Comparison of ENCODE assay signal across 8 mouse cellular contexts in genomic region chr7:63908496-63909285, GRCm38 (mm10). TPM values are rescaled to one million over a fixed set of nuclear protein-coding genes. Genes with fewer than 3 reads are reported as not detected.
DNase-seq lines count a peak whose midpoint lies in the region; ATAC-seq and TF ChIP-seq lines count a peak whose summit lies in the region.

No protein-coding gene starts in this region.

- TF ChIP-seq CTCF in MEL (IDR thresholded peaks at IDR 0.05 in 2 of 3, conservative IDR thresholded peaks at IDR 0.05 in 1 of 3; ENCODE audit: control insufficient read depth in 1 of 3, insufficient read depth in 1 of 3, low read depth in 2 of 3, low read length in 3 of 3, poor library complexity in 1 of 3, severe bottlenecking in 1 of 3), result 0 out of 6 replicates have a peak, but pooled peaks of 1 of the 3 experiments have one; percentile 6

- peak overlapping the region; percentile 4 for H3K9ac ChIP-seq in heart, embryonic 14.5 days (ENCODE audit: low read length)
- peak overlapping the region; percentile 72 for H3K9ac ChIP-seq in MEL (ENCODE audit: control insufficient read depth, low read depth, low read length, poor library complexity, severe bottlenecking)
- no peak overlapping the region for H3K9ac ChIP-seq in midbrain, embryonic 13.5 days (replicated peaks)

- peak overlapping the region; percentile 30; the same call in 1 of the 2 replicates for H3K4me2 ChIP-seq in heart, embryonic 14.5 days (ENCODE audit: low read length)
- H3K4me2 ChIP-seq in midbrain, embryonic 13.5 days (replicated peaks), result no peak overlapping the region

- no peaks in the 10 kb centered on the region for H3K9me3 ChIP-seq in heart, embryonic 14.5 days (ENCODE audit: control insufficient read depth, low read length)
- no peaks in the 10 kb centered on the region for H3K9me3 ChIP-seq in MEL (replicated peaks; ENCODE audit: insufficient read depth, low read length)
- no peaks in the 10 kb centered on the region for H3K9me3 ChIP-seq in midbrain, embryonic 13.5 days

- peak overlapping the region; percentile 28 to 66 for H3K27ac ChIP-seq in heart, embryonic 14.5 days (replicated peaks in 1 of 2; ENCODE audit: control insufficient read depth in 1 of 2, insufficient read depth in 1 of 2, low read depth in 2 of 2, low read length in 2 of 2)
- peak overlapping the region; percentile 79 for H3K27ac ChIP-seq in MEL (ENCODE audit: control insufficient read depth, low read depth, low read length)
- peak overlapping the region; percentile 51; the same call in 1 of the 2 replicates for H3K27ac ChIP-seq in midbrain, embryonic 13.5 days

- H3K4me1 ChIP-seq in heart, embryonic 14.5 days (ENCODE audit: control insufficient read depth in 2 of 2, insufficient read depth in 2 of 2, low read length in 2 of 2), result peaks cover 34 to 66% of the 10 kb centered on the region in 2 experiments
- peaks cover 26 to 69% of the 10 kb centered on the region in 2 experiments for H3K4me1 ChIP-seq in MEL (ENCODE audit: control insufficient read depth in 1 of 2, insufficient read depth in 2 of 2, low read length in 2 of 2)
- peaks cover 54% of the 10 kb centered on the region for H3K4me1 ChIP-seq in midbrain, embryonic 13.5 days (replicated peaks)

- TF ChIP-seq EP300 in MEL (IDR thresholded peaks at IDR 0.05; ENCODE audit: low read depth in 1 of 2, low read length in 2 of 2), result no peak

- no peak; a peak in 1 of 4 replicates for TF ChIP-seq POLR2A in MEL (IDR thresholded peaks at IDR 0.05; ENCODE audit: control insufficient read depth in 1 of 2, insufficient read depth in 1 of 2, low read depth in 1 of 2, low read length in 2 of 2, poor library complexity in 1 of 2)

- peaks cover 44% of the 10 kb centered on the region for H3K79me2 ChIP-seq in MEL (ENCODE audit: control insufficient read depth, insufficient read depth, low read length, poor library complexity)

- WGBS in heart, embryonic 14.5 days, result 22% methylated on average over 9 of the region's 11 CpGs
- 43% methylated on average over 9 of the region's 11 CpGs for WGBS in midbrain, embryonic 13.5 days

- H3K36me3 ChIP-seq in heart, embryonic 14.5 days (ENCODE audit: control insufficient read depth, insufficient read depth, low read length), result no peaks in the 10 kb centered on the region
- peaks cover 0 to 57% of the 10 kb centered on the region in 2 experiments; a peak in 2 of 4 replicates for H3K36me3 ChIP-seq in MEL (ENCODE audit: control insufficient read depth in 1 of 2, insufficient read depth in 2 of 2, low read length in 2 of 2)
- H3K36me3 ChIP-seq in midbrain, embryonic 13.5 days, result no peaks in the 10 kb centered on the region

- no peaks in the 10 kb centered on the region for H3K27me3 ChIP-seq in heart, embryonic 14.5 days (ENCODE audit: control insufficient read depth, insufficient read depth, low read length)
- no peaks in the 10 kb centered on the region for H3K27me3 ChIP-seq in MEL (ENCODE audit: control insufficient read depth in 1 of 2, insufficient read depth in 2 of 2, low read length in 2 of 2)
- H3K27me3 ChIP-seq in midbrain, embryonic 13.5 days, result no peaks in the 10 kb centered on the region

- H3K4me3 ChIP-seq in heart, embryonic 14.5 days (ENCODE audit: control insufficient read depth in 1 of 2, insufficient read depth in 1 of 2, low read depth in 1 of 2, low read length in 2 of 2), result no peak overlapping the region
- H3K4me3 ChIP-seq in MEL (ENCODE audit: control insufficient read depth in 1 of 2, insufficient read depth in 1 of 2, low read depth in 2 of 2, low read length in 2 of 2), result peak overlapping the region; percentile 9 to 22; a peak in 2 of 4 replicates
- H3K4me3 ChIP-seq in midbrain, embryonic 13.5 days (replicated peaks), result no peak overlapping the region

- no peak for TF ChIP-seq RAD21 in MEL (IDR thresholded peaks at IDR 0.05; ENCODE audit: low read depth, low read length)

- ATAC-seq in heart, embryonic 14.5 days (ENCODE audit: insufficient number of reproducible peaks, insufficient read depth, low FRiP score, low read depth), result no peak
- ATAC-seq in midbrain, embryonic 13.5 days, result no peak

- no peak for DNase-seq in heart, adult 18-20 months
- peak; percentile 59 for DNase-seq in MEL (ENCODE audit: low read depth, low spot score)
- peak; percentile 21 for DNase-seq in forelimb bud, embryonic 11.5 days (ENCODE audit: low read depth, low spot score)
- no peak for DNase-seq in right cerebral cortex, postnatal 25 days
- DNase-seq in right cerebral cortex, postnatal 10 days (ENCODE audit: low spot score in 2 of 2), result no peak
- no peak for DNase-seq in spleen, postnatal 36 days (ENCODE audit: low spot score in 2 of 2)

TF ChIP-seq in MEL, 35 proteins besides CTCF, POLR2A, EP300 and RAD21:
- peak; percentile 38 for TF ChIP-seq TAL1 (IDR thresholded peaks at IDR 0.05; ENCODE audit: low read length)
- no peak for TF ChIP-seq GABPA (IDR thresholded peaks at IDR 0.05; ENCODE audit: low read depth, low read length)
TF ChIP-seq in MEL: peak in this region for 1.

RNA-seq across cellular contexts. Expression of gene E030018B13Rik, which starts 8.0 kb away (rescaled TPM):
- polyA plus RNA-seq in heart, embryonic 14.5 days (2014; fragmentation: Nextera tagmentation; extraction: Ambion mirVana), result not detected in 2 replicates
- total RNA-seq in heart, adult 18-20 months (2021), result not detected
- not detected in 2 replicates for total RNA-seq in MEL (2012; rRNA removed)
- under 1 TPM in 1 of 2 experiments, not detected in 1; 0.07 TPM for polyA plus RNA-seq in MEL (2012; ENCODE audit: insufficient read depth in 1 of 2, insufficient read length in 2 of 2, low read depth in 1 of 2, low replicate concordance in 2 of 2, missing spikeins in 1 of 2)
- 0.22 and 0.27 TPM in 2 replicates for polyA plus RNA-seq in midbrain, embryonic 13.5 days (2015; fragmentation: Nextera tagmentation; extraction: Ambion mirVana)

RNA-seq across cellular contexts. Expression of gene Klf13, which starts 30.0 kb away (rescaled TPM):
- 25.1 and 26.7 TPM in 2 replicates for polyA plus RNA-seq in heart, embryonic 14.5 days (2014; fragmentation: Nextera tagmentation; extraction: Ambion mirVana)
- 10 to 100 TPM; 42.9 to 59.3 TPM for total RNA-seq in heart, adult 18-20 months (2021)
- total RNA-seq in MEL (2012; rRNA removed), result 20.5 and 21.6 TPM in 2 replicates
- polyA plus RNA-seq in MEL (2012; ENCODE audit: insufficient read depth in 1 of 2, insufficient read length in 2 of 2, low read depth in 1 of 2, low replicate concordance in 2 of 2, missing spikeins in 1 of 2), result 100 to 1,000 TPM in 1 of 2 experiments, 10 to 100 TPM in 1; 26.9 to 118 TPM
- 24.4 and 24.7 TPM in 2 replicates for polyA plus RNA-seq in midbrain, embryonic 13.5 days (2015; fragmentation: Nextera tagmentation; extraction: Ambion mirVana)

Comparison
In these comparisons a context has a peak if more than half of its experiments do, and no peak if none do; other contexts are left out.
1. H3K4me3 ChIP-seq: peak in MEL (2 of 2); none in heart, embryonic 14.5 days (0 of 2) and midbrain, embryonic 13.5 days (single experiment).
2. DNase-seq: peak in MEL (single experiment) and forelimb bud, embryonic 11.5 days (single experiment); none in heart, adult 18-20 months (0 of 2), right cerebral cortex, postnatal 25 days (single experiment), right cerebral cortex, postnatal 10 days (0 of 2) and spleen, postnatal 36 days (0 of 2).
3. Peak in every context shown above with its lines, with median percentiles within 50 percentile points of each other: H3K27ac ChIP-seq.